Mouse (Mus musculus): ENCODE results near the gene Upb1. TPM values are rescaled to one million over a fixed set of nuclear protein-coding genes. Genes with fewer than 3 reads are reported as not detected.
A peak's percentile ranks its signal among the peaks of the same experiment; 100 is the strongest.
"Not testable (repeated sequence)": the region's sequence is repeated elsewhere in the genome, so short reads cannot be mapped to it uniquely, and the experiment has no call there.

Upb1 gene
- total RNA-seq, 2 experiments from 2014 or later = not detected

DNA sequence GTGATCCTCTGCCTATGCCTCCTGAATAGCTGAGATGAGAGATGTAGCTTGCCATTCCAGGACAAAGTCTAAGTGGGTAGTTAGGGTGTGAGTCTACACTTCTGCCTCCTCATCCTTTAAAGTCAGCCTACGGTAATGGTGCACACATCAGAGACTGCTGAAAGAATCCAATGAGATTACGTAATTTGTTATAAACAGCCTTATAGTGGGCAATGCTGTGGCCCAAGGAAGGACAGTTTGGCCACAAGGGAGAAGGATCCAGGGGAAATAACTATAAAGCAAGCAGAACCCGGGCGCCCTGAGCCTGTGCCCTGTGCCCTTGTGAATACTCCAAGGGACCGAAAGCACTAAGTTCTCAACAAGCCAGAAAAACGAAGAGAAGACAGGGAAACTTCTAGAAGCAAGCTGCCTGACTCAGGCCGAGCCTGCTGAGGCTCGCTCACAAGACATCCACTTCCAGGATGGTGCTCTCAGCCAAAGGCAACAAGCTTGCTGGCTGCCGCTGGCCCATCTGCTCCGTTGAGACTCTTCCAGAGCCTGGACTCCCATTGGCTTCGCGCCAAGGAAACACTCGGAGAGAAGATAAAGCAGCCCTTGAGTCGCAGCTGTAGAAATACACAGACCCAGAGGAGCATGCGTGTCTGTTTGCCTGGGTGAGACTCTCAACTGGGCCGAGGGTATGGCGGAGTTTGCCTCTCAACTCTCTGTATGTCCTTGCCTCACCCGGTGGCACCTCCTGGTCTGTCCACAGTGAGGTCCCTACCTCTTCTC lies 55.3 kb downstream of the Upb1 start:
- not testable (repeated sequence) for DNase-seq

DNA sequence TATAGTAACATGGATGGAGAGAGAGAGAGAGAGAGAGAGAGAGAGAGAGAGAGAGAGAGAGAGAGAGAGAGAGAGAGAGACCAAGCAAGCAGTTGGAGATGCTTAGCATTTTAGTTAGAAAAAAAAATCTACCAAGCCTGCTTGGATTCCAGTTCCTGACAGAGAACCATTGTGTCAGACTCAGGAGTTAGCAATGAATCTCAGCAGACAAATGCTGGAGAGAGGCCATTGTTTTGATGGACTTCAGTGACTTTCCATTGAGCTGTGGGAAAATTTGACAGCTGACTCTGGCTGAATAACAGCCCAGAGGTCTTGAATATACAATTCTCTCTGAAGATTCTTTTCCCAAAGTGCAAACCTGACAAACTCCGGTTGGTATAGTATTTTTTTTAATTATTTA lies 56.9 kb downstream of the Upb1 start:
- DNase-seq = no peak

DNA sequence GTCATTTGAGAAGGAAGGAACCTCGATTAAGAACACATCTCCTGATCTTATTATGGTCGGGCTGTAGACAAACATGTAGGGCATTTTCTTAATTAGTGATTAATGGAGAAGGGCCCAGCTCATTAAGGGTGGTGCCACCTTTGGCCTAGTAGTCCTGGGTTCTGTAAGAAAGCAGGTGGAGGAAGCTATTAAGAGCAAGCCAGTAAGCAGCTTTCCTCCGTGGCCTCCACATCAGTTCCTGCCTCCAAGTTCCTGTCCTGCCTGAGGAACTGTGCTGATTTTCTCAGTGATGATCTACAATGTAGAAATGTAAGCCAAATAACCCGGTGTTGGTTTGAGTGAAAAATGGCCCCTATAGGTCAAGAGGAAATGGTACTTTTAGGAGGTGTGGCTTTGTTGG lies 57.4 kb downstream of the Upb1 start:
- no peak for DNase-seq

DNA sequence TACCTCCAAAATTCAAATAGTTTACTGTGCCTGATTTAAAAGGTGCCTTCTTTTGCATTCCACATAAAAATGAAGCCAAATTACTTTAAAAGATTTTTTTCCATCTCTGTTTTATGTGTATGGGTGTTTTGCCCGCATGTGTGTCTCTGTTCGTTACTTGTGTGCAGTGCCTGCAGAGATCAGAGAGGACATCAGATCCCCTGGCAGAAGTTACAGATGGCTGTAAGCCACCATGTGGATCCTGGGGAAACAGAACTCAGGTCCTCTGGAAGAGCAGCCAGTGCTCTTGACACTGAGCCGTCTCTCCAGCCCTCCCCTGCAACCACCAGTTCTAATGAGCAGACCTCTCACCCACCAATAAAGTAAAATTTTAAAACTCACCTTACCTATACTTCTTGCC lies 61.8 kb downstream of the Upb1 start:
- DNase-seq = peak; percentile 56

DNA sequence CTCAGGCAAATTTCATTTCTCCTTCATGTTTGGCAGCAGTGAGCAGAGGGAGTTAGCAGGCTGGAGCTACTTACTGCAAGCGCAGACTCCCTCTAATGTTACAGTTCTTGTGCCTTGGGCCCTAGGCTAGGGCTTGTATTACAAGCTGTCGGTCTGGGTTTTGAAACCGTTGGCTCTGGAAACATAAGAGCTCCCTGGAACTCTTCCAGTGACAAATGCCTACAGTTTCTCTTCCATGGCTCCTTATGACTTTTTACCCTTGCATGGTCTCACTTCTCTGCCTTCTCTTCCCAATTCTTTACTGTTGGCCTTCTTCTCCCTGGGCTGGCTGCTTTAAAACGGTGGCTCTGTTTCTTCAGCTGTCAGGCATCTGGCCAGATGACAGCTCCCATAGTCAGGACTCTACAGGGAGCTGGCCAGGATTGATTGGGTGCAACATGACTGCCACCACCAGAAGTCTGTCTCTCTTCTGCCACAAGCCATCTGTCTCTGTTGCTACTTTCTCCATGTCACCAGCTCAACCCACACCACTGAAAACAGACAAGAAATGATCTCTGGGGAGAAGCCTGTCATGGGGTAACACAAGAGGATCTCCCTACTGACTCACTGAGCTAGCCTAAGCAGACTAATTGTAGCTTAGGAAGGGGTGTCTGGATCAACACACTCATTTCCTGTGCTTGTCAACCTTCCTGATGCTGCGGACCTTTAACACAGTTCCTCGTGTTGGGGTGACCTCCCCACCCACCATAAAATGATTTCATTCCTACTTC lies 65.1 kb downstream of the Upb1 start:
- peak; percentile 58 for DNase-seq

DNA sequence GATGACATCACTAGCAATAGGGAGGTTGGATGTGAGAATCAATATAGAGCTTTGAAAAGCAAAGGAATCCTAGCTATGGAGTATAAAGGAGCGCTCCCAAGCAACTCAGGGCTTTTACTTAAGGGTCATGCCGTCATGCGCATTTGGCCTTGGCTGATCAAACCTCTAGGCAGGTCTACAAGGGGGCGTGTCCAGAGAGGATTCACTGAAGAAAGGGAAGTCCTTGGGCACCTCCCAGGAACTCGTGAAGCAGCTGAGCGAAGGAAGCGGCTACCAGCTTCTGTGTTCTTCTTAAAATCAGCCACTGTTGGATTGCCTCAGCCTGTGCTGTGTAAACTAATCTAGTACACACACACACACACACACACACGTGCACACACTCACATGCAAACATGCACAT lies 72.5 kb downstream of the Upb1 start:
- no peak for DNase-seq

DNA sequence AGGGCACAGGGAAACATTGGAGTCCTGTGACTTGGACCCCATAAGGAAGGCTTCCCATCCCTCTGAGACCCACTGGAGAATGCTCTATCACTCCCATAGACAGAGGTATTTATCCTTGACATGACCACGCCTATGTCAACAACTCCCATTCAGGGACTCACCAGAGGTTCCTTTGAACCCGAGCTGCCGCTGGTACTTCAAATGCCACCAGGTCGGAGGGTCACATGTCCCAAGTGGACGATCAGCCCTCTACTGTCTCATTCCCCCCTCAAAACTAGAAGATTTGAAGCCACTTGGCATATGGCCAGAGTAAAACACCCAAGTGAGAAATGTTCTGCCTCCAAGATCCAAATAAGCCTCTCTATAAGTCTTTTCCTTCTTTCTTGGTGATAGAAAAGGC lies 73.7 kb downstream of the Upb1 start:
- DNase-seq = no peak

DNA sequence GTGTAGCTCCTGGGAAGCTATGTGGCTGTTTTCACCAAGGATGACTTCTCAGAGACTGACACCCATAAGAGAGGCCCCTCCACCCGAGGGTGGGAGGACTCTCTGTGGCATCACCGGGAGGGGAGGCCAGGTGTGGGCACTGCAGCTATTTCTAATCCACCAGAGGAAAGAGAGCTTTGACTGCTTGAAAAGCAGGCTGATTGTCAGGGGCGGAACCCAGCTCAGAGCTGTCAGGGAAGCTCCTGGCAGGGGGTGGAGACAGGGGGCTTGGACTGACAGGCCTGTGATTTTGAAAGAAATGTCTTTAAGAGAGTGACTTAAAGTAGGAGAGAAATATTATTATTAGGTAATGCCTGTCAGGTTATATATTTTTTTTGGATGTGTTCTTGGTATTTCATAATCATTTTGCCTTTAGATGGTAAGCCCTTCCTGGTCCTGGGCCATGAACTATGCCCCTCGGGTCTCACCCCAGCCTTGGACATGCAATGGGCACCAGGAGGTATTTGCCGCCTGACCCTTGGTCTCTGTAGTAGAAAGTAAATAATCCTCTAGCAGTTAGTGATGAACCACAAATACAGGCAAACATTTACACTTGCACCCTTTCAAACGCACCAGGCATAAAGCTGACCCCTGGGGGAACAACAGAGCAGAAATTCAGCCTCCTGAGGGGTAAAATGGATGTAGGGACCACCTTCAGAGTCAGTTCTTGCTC lies 74.4 kb downstream of the Upb1 start:
- DNase-seq = not testable (repeated sequence)

DNA sequence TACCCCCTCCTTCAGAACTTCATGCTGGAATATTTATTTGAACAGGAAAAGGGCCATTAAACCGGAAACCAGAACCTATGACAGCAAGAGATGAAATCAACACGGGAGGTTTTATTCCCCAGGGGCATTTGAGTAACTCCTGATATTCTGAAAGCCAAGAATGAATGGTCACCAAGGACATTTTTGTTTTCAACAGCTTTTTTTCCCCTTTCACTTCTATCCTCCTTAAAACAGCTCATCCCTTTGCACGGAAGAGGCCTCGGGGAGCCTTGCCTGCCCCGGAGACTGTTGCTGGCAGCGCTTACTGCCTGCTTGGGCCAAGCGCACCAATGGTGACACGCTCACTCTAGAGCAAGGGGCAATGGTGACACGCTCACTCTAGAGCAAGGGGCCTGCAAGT lies 76.1 kb downstream of the Upb1 start:
- peak; percentile 58 for DNase-seq

DNA sequence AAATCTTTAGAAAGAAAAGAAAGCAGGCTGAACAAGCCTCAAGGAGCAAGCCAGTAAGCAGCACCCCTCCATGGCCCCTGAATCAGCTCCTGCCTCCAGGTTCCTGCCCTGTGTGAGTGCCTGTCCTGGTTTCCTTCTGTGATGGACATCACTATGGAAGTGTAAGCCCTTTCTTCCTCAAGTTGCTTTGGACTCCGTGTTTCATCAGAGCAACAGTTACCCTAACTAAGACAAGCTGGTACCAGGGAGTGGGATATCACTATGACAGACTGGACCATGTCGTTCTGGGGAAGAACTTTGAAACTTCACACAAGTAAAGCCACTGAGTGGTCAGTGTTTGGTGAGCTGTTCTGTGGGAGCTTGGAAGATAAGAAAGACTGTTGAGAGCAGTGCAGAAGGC lies 79.0 kb downstream of the Upb1 start:
- no peak for DNase-seq

DNA sequence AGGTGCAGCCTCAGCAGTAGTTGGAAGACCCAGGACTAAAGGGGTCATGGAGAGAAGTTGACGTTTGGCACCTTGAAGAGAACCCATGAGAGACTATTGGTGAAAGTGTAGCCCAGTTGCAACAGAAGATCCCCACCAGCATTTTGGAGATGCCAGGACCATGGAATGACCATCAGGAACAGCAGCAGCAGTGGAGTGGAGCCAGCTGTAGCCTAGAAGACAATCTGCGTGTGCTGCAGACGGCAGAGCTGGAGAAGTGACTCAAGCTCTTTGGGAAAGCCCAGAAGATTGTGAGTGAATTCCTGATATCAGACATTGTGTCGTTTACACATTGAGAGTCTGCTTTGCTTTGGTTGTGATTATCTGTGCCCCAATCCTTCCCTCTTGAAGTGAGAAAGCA lies 80.8 kb downstream of the Upb1 start:
- no peak for DNase-seq

DNA sequence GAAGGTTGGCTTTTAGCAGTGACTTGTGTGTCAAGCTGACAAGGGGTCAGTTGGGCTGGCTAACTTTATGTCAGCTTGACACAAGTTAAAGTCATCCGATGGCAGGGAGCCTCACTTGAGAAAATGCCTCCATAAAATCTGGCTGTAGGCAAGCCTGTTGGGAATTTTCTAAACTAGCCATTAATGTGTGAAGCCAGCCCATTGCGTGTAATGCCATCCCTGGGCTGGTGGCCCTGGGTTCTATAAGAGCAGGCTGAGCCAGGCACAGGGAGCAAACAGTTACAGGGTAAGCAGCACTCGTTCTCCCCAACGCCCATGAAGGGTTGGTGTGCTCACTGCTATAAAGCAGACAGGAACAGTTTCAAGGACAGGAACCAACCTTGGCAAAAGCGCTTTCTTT lies 81.4 kb downstream of the Upb1 start:
- no peak for DNase-seq

DNA sequence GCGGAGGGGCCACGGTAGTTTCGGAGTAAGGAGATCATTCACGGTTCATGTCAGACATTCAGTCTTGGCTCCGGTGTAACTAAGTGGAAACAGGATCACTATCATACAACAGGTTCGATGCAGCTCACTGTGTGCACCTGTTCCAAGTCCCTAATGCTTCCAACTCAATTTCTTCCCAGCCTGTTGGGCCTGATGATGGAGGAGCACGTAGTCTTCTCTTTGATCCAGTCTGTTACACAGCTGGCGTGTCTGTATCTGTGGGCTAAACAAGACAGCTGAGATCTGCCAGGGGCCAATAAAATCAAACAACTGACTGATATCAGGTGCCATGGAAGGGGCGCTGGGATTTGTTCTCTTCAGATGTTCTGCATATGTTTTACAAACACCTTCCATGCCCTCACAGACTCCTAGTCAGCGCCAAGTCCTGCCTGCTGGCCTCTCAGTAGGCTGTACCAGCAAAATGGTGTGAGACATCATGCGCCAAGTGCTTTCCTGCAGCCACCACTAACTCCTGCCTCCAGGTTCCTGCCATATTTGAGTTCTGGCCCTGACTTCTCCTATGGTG lies 82.1 kb downstream of the Upb1 start:
- no peak for DNase-seq

DNA sequence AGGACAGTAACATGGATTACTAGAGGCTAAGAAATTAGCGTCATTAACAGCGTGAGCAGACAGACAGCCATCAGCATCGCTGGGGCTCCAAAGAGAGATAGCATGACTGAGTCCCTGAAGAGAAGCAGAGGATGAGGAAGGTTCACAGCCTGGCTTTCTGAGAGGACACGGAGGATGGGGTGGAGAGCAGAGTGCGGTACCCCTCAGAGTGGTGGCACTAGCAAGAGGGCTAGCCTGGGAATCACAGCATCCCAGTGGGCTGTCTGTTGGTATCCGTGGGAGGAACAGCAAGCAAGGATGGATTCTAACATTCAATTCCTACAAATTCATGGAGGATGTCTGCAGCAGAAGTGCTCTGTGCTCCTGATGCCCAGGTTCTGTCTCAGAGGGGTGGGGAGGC lies 83.2 kb downstream of the Upb1 start:
- no peak for DNase-seq

DNA sequence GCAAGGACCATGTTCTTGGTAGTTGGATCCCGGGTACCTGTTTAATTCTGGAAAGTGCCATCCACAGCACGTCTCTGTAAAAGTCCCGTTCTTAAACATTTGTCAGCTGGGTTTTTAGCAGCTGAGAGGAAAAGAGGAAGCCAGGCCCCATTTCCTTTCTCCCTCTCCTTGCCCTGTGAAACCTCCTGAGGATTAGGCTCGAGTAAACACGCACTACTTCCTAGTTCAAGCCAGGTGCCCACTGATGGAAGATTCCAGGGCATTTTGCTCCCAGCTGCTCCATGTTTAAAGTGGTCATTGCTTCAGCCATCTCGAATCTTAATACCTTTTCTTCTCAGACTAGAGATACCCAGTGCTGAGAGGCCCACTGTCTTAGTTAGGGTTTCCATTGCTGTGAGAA lies 83.9 kb downstream of the Upb1 start:
- DNase-seq = no peak

DNA sequence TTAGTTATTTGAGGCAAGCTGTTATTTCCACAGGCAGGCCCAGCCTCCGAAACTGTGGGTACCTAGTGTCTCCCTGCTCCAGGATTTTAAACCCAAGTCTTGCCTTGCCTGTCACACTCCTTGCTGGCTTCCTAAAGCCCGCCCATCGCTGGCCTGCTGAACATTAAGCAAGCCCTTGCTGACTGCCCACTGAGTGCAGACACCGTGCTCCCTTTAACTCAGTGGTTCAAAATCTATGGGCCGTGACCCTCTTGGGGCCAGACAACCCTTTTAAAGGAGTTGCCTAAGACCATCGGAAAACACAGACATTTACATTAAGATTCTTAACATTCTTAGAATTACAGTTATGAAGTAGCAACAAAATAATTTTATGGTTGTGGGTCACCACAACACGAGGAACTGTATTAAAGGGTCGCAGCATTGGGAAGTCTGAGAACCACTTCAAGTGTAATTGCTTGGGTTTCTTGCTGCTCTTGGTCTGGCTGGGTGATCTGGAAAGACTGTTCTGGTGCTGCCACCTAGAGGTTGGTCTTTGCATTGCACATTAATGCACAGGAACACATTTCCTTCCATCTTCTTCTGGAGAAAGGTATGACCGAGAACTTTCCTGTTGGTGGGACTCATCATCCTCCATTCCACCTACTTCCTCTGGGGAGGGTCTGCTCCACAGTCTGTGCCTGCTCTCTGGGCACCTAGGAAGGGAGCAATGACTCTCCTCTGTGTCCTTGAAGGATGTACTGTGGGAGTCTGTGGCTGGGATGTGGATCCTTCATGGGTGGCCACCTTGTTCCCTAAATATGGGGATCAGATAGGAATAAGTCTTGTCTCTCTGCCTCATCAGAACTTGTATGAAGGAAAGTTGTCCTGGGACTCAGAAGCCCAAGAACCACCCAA lies 85.4 kb downstream of the Upb1 start:
- peak; percentile 42 for DNase-seq

DNA sequence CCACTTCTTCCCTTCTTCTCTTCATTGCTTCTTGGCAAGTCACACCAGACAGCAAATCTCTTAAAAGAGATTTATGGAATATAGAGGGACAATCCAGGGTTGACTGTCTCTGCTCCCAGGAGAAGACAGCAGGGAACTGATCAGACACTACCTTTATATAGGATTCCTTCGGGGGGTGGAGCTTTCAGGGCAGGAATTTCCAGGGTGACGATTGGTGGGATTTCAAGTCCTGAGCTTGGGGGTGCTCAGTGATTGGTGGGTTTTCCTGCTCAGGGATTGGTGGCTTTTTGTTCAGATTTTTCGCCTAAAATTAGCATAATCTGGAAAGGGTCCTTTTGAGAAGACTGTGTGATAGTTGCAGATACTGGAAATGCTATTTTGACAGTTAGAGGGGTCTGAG lies 86.2 kb downstream of the Upb1 start:
- no peak for DNase-seq

DNA sequence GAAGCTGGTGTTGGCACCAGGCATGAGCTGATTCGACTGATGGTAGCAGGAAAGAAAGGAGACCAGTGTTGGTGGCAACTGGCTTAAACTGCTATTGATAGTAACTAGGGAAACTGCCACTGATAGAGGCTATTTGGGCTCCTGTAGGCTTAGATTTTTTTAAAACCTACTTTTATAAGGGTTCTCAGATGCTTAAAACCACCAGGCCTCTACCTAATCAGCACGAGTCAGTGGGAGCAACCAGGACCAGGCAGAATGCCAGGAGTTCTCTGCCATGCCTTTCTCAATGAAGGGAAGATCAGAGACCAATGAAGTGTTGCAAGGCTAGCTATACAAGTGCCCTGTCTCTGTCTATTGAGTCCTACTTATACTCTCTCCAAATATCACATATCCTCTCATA lies 88.6 kb downstream of the Upb1 start:
- no peak for DNase-seq

DNA sequence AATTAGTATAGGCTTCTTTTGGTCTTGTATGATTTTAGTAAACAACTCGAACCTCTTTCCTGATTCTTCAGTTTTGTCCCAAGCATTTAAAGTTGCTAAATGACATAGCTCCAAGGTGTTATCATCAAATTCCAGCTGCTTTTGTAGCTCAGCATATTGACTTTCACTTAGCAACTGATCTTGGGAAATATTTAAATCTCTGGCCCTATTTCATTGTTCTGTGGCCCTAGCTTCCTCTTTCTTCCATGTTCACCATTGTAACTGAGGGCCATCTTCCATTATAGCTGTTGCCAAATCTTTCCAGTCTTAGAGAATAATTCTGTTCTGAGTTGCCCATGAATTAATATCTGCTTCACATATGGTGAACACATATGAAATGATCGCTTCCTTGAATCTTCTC lies 89.8 kb downstream of the Upb1 start:
- no peak for DNase-seq
